Mouse (Mus musculus): ENCODE measurements at regions not wholly inside any gene's neighbourhood (a gene's known extent, or its start where the extent isn't known, plus 50 kb on each side); places are given as distances from the start of the nearest gene placed in this dataset.

DNA sequence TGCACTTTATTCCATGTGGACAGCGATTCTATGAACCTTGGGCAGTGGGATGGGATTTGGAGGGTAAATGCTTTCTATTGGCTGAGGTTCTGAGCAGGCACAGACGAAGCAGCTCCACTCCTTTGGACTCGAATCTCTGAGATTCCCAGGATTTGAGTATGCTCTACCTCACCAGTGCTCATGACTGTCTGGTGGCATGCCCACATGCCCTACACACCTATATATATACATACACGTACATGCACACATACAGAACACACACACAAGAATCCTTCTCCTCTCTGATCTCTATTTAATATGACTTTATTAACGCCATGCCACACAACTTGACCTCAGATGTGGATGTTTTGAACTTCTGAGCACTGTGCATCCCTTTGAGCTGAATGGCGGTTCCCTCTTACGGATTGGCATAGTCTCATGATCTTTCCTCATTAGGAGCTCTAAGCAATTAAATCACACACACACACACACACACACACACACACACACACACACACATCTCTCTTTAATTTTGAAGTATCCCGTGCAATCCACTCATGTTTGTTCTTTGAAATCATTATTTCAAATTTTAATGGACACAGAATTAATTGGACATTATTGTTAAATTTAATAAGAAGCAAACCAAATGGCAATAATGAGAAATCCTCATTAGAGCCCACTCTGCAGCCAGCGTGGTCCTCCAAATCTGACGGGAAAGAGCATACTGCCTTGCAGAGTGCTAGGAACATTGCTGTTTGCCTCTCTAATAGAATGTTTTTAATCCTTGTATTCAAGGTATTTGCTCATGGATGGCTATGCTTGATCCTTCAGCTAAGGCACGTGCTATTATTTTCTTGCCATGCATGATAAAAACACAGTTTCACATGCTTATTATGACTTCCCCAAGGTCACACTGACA, 205.1 kb upstream of the Kirrel3 start:
- no peak for DNase-seq (ENCODE audit: low spot score)

DNA sequence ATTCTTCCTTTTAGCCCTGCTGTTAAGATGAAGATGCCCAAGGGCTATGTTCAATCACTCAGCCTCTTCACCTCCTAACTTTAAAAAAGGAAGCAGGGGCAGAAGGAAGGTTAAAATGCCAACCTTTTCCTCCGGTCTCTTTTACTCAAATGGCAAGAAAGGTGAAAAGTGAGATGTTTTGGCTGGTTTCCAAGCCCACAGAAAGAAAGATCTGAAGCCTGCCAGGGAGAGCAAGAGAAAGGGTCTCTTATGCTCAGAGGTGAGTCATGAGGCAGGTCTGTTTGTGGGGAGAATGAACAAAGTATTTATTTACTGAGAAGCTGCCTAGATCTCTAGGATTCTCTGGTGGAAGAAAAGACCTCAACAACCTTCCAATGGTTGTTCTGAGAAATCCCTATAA, 162.1 kb upstream of the Kirrel3 start:
- DNase-seq (ENCODE audit: low spot score) = no peak

DNA sequence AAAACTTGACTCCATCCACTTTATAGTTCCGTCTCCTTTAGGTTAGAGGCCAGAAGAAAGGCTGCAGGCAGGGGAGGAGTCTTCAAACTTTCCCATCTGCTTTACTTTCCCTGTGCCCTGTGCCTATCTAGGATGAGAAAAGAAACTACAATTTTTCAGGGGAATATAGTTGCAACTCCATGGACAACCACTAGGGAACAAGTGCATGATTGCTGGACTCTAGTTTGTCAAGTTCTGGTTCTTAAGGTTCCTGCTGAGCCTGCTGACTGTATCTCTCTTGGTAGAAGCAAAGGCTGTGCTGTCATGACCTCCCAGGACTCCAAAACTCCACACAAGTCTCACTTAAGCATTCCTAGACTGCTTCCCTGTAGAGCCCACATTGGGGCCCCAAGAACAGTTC, 157.0 kb upstream of the Kirrel3 start:
- DNase-seq (ENCODE audit: low spot score) = no peak

DNA sequence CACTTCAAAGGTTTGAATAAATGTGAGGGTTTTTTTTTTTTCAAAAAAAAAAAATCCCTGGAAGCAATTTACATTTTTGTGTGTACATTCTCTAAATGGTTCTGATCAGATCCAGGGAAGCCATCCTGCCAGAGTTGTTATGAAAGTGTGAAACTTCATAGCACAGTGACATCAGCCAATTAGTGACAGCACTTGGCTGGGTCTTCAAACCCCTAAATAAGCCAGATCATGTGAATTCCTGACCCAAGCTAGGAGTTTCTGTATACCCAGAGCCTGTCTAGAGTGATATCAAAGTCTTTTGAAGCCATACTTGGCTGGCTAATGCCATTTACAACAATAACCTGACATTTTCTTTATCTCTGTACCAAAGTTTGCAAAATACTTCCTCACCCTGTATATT, 151.6 kb upstream of the Kirrel3 start:
- no peak for DNase-seq (ENCODE audit: low spot score)

DNA sequence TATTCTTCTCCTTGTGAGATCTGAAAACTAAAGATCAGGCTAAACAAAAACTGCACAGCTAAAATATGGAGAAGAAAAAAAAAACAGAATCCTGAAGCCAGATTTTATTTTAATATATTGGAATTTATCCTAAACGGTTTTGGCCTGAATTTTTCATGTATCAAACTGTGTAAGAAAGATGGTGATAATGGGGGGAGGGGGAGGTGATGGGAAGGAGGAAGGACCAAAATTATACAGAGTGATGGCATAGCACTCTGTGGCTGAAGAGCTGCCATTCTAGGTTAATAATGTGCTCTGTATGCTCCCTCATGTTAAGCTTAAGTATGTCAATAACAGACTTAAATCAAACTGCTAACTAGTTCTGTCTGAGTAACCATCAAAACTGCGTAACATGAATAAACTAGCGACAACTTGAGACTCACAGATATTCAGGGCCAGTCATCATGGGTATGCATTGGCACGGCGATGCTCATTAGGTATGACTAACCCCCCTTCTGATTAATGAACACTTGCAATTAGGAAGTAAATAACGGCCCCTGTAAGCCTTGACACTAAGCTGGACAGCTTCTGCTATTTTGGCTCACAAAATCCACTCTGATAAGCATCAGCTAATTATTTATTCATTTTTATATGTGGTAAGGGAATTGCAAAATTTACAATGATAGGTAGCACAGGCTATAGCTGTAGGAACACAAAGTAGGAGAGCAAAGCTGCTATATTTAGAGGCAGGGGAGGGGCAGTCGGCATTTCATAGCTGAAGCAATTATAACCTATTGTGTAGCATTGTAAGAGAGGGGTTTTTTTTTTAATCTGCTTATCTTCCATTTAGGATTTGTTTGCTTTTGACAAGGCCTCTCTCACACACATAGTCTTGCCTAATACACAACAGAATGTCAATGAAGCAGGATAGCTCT, 150.9 kb upstream of the Kirrel3 start:
- no peak for DNase-seq (ENCODE audit: low spot score)

DNA sequence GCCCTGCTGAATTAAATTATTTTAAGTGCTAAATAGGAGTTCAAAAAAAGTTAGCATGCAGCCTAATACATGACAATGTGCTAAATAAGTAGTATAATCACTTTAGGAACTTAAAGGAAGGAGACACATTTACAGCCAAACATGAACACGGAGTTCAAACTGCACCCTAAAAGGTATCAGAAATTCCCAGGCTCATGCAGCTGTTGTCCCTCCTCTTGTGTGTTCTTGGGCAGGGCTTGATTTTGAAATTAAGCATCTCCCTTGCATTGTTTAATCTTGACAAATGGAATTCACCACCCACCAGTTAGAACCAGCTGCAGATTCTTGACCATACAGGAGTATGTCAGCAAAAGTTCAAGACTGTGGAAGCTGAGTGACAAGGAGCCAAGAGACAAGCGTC, 137.3 kb upstream of the Kirrel3 start:
- DNase-seq (ENCODE audit: low spot score) = no peak

DNA sequence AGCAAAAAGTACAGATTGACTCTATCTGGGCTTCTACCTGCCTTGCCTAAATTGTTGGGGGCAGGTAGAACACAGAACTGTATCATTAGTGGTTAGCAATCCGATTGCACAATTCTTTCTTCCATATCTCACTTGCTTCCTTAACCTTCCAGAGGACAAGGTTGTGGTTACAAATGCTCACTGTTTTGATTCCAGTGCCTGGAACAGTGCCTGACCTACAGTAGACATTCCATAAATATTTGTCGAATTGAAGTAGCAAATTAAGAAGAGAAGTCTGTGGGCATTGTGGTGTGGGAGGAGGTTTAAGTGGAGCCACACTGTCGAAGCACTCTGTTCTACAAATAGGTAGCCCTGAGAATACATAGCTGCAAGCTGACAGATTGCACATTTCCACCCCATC, 135.7 kb upstream of the Kirrel3 start:
- no peak for DNase-seq (ENCODE audit: low spot score)

DNA sequence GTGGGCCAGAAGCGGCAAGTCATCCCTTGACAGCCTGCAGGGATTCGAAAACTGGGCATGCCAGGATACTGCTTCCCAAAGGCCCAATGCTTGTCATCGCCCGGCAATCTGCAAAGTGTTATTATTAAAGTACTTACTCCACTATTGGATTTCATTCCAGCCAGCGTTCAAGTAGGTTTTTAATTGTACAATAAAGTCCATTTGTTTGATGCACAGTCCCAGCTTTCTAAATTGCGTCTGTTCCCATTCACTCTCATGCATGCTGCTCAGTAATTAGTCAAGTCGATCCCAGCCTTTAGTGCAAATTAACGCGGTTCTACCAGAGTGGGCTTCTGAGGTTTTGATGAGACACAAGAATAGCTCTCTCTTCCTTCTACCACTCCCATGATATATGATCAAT, 131.9 kb upstream of the Kirrel3 start:
- DNase-seq (ENCODE audit: low spot score) = no peak

DNA sequence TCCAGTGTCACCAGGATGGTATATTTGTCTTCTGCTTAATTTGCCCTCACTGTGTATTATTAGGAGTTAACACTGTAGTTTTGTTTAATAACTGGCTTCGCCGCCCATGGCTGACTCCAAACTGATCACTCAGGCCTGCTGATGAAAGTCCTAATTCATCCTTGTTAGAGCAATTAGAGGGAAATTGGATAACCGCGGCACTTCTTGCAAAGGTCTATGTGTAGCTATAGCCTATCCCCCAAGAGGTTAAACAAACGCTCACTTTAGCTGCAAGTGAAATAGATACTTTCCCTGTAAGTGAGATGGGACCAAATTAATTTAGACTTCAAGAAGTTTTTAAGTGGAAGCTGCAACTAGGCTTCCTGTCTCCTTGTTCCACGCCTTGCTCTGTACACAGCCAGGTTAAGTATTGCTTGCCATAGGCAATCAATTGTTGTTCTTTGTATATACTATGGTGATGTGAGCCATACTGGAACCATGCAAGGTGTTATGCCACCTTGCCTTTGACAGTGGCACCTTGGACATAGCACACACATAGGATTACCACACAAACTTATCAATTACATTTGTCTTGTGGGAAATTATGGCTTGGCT, 130.9 kb upstream of the Kirrel3 start:
- DNase-seq (ENCODE audit: low spot score) = no peak

DNA sequence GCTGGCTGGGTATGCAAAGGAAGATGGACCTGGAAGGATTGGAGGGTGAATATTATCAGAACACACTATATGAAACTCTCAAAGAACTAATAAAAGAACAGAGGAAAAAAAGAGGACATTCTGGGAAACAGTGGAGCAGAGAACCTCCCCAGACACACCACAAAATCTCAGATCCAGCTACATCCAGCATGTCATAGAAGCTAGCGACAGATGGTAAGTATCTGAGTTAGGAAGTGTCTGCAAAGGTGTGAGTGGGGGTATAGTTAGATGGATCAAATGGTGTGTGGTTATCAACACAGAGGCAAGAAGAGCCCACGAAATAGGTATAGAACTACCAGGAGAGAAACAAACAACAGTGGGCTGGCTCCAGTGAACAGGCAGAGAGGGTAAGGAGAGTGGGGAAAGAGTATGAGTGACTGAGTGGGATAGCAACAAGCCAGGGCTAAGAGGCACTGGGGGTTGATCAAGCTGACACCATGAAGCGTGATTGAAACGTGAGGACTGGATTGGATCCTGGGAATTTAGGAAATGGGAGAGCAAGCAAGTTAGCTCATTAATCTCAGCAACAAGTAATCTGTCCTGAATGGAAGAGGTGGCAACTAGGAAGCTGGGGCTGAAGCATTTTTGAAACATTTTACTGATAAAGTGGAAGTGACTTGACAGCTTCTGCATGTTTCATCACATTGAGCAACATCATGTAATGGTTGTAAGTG, 114.9 kb upstream of the Kirrel3 start:
- no peak for DNase-seq (ENCODE audit: low spot score)

DNA sequence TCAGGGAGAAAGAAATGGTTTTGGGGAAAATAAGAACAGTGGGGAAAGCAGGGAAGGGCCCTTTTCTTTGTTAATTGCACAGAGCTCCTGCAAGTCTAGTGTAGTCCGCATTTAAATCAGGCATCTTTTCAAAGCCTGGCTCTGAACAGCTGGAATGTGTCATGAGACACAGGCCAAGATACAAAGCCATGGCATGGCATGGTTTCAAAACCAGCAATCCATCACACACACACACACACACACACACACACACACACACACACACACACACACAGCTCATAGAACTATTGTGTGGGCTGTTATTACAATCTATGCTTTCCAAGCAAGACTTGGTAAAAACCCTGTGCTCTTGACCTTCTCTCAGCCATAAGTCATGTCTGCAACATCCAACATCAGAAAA, 110.5 kb upstream of the Kirrel3 start:
- no peak for DNase-seq (ENCODE audit: low spot score)

DNA sequence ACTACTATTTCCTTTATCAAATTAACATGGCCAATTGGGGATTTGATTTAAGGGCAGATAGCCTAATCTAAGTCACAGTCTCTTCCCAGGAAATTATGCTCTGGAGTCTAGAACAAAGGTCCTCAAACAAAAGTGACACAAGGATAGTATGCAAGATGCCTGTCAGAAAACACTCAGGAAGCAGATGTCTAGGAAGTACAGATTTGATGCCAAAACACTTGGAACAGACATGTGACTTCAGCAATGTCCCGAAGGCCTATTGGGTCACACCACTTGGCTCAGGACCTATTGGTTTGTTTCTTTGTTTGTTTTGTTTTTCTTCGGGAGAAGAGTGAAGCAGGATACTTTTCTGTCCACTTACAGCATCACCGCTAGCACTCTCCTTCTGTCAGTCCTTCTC, 105.7 kb upstream of the Kirrel3 start:
- DNase-seq (ENCODE audit: low spot score) = no peak

DNA sequence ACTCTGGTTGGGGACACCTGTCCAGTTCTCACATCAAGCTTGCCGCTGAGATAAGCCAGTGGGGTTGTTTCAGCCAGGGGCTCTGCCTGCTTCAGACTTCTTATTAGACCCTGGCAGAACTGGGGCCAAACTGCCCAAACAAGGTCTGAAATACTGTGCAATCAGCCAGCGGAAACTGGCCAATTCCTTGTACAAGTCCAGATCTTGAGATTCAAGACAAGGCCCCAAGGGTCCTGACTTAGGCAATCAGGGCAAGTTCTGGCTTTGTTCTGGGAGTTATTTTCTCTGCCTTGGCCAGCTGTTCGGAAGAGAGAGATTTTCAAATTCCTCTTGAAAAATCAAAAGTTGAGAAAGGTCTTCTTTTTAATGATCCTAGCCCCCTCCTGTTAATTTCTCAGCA, 104.1 kb upstream of the Kirrel3 start:
- DNase-seq (ENCODE audit: low spot score) = peak; percentile 48

DNA sequence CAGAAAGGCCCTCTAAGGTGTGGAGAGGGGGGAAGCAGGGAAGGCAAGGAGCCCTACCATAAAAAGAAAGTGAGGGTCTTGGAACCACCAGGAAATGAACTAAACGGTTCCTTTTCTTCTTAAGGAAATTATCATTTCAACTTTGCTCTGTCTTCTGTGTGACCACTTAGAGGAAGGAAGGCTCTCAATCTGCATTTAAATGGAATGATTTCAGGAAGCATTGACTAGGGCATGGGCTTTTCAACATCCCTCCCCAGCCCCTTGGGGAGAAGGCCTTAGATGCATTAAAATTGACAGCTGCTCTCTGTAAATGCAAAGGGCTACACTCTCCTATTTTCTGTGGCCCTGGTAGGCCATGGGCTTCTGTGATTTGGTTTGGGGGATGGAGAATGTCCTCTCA, 103.5 kb upstream of the Kirrel3 start:
- no peak for DNase-seq (ENCODE audit: low spot score)

DNA sequence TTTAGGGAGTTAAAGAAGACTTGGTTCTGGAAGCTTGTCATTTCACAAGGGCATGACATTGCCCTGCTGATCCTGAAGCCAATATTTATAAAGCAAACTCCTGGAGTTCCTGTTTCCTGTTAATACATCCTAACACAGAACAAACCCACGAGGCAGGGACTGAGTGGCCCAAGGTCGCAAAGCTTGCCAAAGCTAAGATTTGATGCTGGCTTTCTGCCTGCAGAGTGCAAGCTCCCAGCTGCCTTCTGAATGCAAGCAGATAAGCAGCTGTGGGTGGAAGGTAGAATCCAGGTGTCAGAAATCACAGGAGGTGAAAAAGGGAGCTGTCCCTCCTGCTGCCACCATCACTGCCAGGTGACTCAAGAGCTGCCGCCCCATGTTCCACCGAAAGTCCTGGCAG, 99.6 kb upstream of the Kirrel3 start:
- DNase-seq (ENCODE audit: low spot score) = no peak

DNA sequence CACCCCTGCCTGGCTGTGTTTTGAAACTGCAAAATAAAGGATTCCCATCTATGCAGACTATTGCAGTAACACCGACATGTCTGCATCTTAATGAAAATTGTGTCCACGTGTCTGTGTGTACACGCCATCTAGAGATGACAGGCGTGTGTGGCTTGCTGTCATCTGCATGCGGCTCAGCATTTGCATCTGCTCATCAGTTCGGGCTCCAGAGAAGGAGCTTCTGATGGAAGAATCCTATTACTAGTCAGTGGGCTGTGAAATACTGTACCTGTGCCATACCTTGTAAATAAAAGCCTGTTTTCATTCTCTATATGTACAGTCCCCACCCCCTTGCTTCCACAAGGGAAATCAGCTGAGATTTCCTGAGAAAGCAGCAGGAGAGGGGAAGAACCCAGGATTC, 92.7 kb upstream of the Kirrel3 start:
- no peak for DNase-seq (ENCODE audit: low spot score)

DNA sequence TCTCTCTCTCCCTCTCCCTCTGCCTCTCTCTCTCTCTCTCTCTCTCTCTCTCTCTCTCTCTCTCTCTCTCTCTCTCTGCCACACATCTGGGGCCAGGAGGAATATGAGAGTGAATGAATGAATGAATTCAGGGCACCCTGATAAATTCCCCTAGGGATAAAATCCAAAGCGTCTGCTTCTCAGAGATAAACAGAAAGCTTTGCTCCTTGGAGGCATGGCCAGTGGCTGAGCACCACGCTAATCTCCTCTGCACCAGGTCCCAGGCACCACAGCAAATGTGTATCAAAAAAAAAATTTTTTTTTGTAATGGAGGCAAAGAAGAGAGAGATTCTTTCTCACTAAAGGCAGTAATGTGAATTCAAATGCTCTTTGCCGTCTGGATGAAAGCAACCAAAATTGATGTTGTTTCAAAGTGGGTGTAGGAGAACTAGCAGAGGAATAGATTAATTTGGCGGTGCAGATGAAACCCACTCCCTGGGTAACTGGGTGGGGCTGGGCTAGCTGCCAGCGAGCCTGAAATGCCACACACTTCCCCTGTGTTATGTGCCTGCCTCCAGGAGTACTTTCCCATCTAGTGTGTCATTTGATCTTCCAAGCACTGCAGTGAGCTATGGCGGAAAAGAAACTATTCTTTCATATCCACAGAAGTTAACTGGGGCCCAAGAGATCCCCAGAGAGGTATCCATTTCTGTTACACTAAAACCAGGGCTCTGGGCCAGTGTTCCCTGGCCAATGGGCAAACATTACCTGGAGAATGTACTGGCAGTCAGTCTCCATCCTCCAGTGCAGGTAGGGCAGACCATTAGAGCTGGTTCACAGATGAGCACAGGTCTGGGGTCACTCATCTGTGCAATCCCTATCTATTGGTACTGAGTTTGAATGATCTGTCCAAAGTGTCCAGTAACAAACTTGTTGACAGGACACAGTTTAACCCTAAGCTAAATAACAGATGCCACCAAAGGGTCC, 89.6 kb upstream of the Kirrel3 start:
- DNase-seq (ENCODE audit: low spot score) = no peak

DNA sequence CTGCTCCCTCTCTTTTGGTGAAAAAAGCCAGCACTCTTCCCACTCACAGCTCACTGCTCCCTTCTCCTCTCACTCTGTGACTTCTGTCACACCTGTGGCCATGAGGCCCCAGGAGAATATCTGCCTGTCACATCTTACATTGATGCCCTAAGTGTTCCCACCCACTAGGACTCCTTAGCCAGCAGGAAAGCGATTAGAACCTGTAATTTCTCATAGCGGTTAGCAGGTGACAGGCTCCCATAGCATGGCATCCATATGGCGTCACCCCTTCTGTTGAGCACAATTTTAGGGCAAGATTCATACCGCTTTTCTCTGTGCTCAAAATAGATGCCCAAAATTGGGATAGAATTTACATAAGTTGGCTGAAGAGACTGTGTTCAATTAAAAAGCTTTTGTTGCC, 74.0 kb upstream of the Kirrel3 start:
- no peak for DNase-seq (ENCODE audit: low spot score)

DNA sequence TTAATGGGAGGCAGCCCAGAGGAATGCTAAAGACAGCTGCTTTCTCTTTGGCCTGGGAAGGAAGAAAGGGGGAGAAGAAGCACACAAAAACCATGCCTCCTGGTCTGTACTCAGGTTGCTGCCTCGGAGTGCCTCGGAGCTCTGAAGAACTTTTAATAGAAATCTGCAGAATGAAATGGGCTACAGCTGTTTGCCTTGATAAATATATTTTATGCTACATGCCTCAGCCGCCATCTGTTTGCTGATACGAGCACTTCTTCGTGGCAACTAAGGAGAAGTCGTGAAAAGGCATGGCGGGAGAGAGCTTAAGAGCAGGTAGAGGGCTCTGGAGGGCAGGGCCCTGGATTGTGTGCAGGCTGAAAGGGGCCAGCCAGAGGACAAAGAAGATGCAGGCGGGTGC, 69.5 kb upstream of the Kirrel3 start:
- no peak for DNase-seq (ENCODE audit: low spot score)

DNA sequence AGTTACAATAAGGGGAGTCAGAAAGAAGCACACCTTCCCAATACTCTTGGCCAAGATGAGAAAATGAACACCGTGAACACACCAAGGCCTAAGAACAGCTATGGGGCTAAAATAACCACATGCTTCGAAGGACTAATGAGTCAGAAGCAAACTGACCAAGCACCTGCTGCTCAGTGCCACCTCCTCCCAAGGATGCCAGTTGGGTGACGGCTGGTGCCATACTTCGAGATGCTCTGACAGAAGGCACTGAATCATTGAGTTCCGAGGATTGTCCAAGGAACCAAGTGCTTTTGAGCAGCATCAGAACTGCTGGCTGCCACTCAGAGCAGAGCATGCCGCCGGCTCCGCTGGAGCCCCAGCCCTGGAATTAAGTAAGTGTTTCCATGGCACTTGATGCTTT, 67.6 kb upstream of the Kirrel3 start:
- DNase-seq (ENCODE audit: low spot score) = no peak

DNA sequence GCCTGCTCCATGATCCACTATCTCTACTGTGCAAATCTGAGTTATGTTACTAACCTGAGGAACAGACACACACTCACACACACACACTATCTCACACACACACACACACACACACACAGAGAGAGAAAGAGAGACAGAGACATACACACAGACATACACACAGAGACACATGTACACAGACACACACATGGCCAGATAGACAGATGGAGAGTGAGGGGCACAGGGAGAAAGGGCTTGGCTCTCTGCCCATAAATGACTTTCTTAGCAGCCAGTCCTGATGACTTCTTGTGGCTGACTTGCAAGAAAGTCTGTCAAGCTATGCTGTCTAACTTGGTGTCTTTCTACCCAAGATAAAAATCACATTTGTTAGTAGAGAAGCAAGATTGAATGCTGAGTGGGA, 63.7 kb upstream of the Kirrel3 start:
- no peak for DNase-seq (ENCODE audit: low spot score)
